Mouse (Mus musculus) MEL (cell line): ENCODE data around the gene Senp3. TPM values are rescaled to one million over a fixed set of nuclear protein-coding genes. Genes with fewer than 3 reads are reported as not detected.

Experiments used
- DNase-seq: peaks from one replicate; pipeline ENCODE4 v3.0.0; 2011; ENCODE audit warnings: low read depth, low spot score
- H3K27ac ChIP-seq: 2 replicates; pipeline ENCODE4 v1.5.1; 2012; ENCODE audit warnings: low read depth, mild to moderate bottlenecking, control low read depth, low read length, moderate library complexity; ENCODE audit not compliant: control insufficient read depth
- H3K27me3 ChIP-seq, 2 experiments: fragments of 150-350 bp in 1 of 2; sonication (generic) in 1 of 2; 2 replicates each; pipeline ENCODE4 v1.6.1; 2012; ENCODE audit warnings: low read length in 2 of 2, mild to moderate bottlenecking in 2 of 2, improper control_type of control experiment in 1 of 2, moderate library complexity in 1 of 2; ENCODE audit not compliant: insufficient read depth in 2 of 2, control insufficient read depth in 1 of 2
- H3K36me3 ChIP-seq, 2 experiments: 2 replicates each; pipeline ENCODE4 v1.6.1; 2012 to 2014; ENCODE audit warnings: low read length in 2 of 2, improper control_type of control experiment in 1 of 2, inconsistent platforms in 1 of 2, mild to moderate bottlenecking in 1 of 2; ENCODE audit not compliant: insufficient read depth in 2 of 2, control insufficient read depth in 1 of 2
- H3K4me1 ChIP-seq, 2 experiments: fragments of 150-350 bp in 1 of 2; sonication (generic) in 1 of 2; 2 replicates each; pipeline ENCODE4 v1.6.1; 2012; ENCODE audit warnings: low read length in 2 of 2, improper control_type of control experiment in 1 of 2, mild to moderate bottlenecking in 1 of 2; ENCODE audit not compliant: insufficient read depth in 2 of 2, control insufficient read depth in 1 of 2
- H3K4me3 ChIP-seq, 2 experiments: fragments of 150-350 bp in 1 of 2; sonication (generic) in 1 of 2; 2 replicates each; pipeline ENCODE4 v1.5.1; 2012; ENCODE audit warnings: low read depth in 2 of 2, low read length in 2 of 2, mild to moderate bottlenecking in 2 of 2, moderate library complexity in 2 of 2, control low read depth in 1 of 2, improper control_type of control experiment in 1 of 2; ENCODE audit not compliant: control insufficient read depth in 1 of 2, insufficient read depth in 1 of 2
- H3K79me2 ChIP-seq: 2 replicates; pipeline ENCODE4 v1.6.1; 2012; ENCODE audit warnings: mild to moderate bottlenecking, low read length, moderate library complexity; ENCODE audit not compliant: control insufficient read depth, poor library complexity, insufficient read depth
- H3K9ac ChIP-seq: 2 replicates; pipeline ENCODE4 v1.6.1; 2012; ENCODE audit warnings: low read depth, mild to moderate bottlenecking, control low read depth, low read length, moderate library complexity; ENCODE audit not compliant: control insufficient read depth, poor library complexity, severe bottlenecking
- H3K9me3 ChIP-seq: fragments of 150-350 bp; sonication (generic); replicated peaks from 2 replicates; pipeline ENCODE4 v1.6.1; 2012; ENCODE audit warnings: mild to moderate bottlenecking, low read length, improper control_type of control experiment, moderate library complexity; ENCODE audit not compliant: insufficient read depth
- BHLHE40 ChIP-seq: IDR thresholded peaks from 2 replicates; pipeline ENCODE4 v1.6.1; 2012; ENCODE audit warnings: low read depth, mild to moderate bottlenecking, inconsistent platforms, low read length, improper control_type of control experiment, borderline replicate concordance
- CTCF ChIP-seq, 3 experiments: IDR thresholded peaks in 2 of 3; conservative IDR thresholded peaks in 1 of 3; 2 replicates each; pipeline ENCODE4 v1.5.1; 2011 to 2012; ENCODE audit warnings: low read length in 3 of 3, low read depth in 2 of 3, mild to moderate bottlenecking in 2 of 3, improper control_type of control experiment in 1 of 3, inconsistent platforms in 1 of 3, mixed read lengths in 1 of 3, moderate library complexity in 1 of 3; ENCODE audit not compliant: control insufficient read depth in 1 of 3, insufficient read depth in 1 of 3, poor library complexity in 1 of 3, severe bottlenecking in 1 of 3
- E2F4 ChIP-seq: IDR thresholded peaks from 2 replicates; pipeline ENCODE4 v1.6.1; 2011; ENCODE audit warnings: low read depth, low read length, improper control_type of control experiment, borderline replicate concordance
- EP300 ChIP-seq, 2 experiments: IDR thresholded peaks; 2 replicates each; pipeline ENCODE4 v1.6.1; 2011; ENCODE audit warnings: improper control_type of control experiment in 2 of 2, low read length in 2 of 2, low read depth in 1 of 2, mild to moderate bottlenecking in 1 of 2
- ETS1 ChIP-seq: IDR thresholded peaks from 2 replicates; pipeline ENCODE4 v1.6.1; 2012; ENCODE audit warnings: low read depth, mild to moderate bottlenecking, inconsistent platforms, low read length, improper control_type of control experiment, moderate library complexity
- GABPA ChIP-seq: IDR thresholded peaks from 2 replicates; pipeline ENCODE4 v1.6.1; 2012; ENCODE audit warnings: low read depth, mild to moderate bottlenecking, inconsistent platforms, low read length, improper control_type of control experiment, moderate library complexity
- GATA1 ChIP-seq: IDR thresholded peaks from 2 replicates; pipeline ENCODE4 v1.6.1; 2011; ENCODE audit warnings: low read depth, low read length, improper control_type of control experiment
- HCFC1 ChIP-seq: IDR thresholded peaks from 2 replicates; pipeline ENCODE4 v1.6.1; 2012; ENCODE audit warnings: low read depth, mild to moderate bottlenecking, inconsistent platforms, low read length, improper control_type of control experiment, moderate library complexity
- JUND ChIP-seq: IDR thresholded peaks from 2 replicates; pipeline ENCODE4 v1.6.1; 2011; ENCODE audit warnings: low read depth, mild to moderate bottlenecking, improper control_type of control experiment, low read length
- MAFK ChIP-seq: IDR thresholded peaks from 2 replicates; pipeline ENCODE4 v1.6.1; 2011; ENCODE audit warnings: low read depth, mild to moderate bottlenecking, low read length, improper control_type of control experiment, borderline replicate concordance
- MAX ChIP-seq: IDR thresholded peaks from 2 replicates; pipeline ENCODE4 v1.6.1; 2011; ENCODE audit warnings: low read length, improper control_type of control experiment
- MAZ ChIP-seq: IDR thresholded peaks from 2 replicates; pipeline ENCODE4 v1.6.1; 2012; ENCODE audit warnings: low read depth, mild to moderate bottlenecking, inconsistent platforms, low read length, improper control_type of control experiment
- MEF2A ChIP-seq: IDR thresholded peaks from 2 replicates; pipeline ENCODE4 v1.6.1; 2014; ENCODE audit warnings: low read depth, mild to moderate bottlenecking, inconsistent platforms, low read length, improper control_type of control experiment; ENCODE audit not compliant: poor library complexity, insufficient replicate concordance, severe bottlenecking; ENCODE audit errors: extremely low read depth
- MYB ChIP-seq: IDR thresholded peaks from 2 replicates; pipeline ENCODE4 v1.6.1; 2011; ENCODE audit warnings: mild to moderate bottlenecking, low read depth, low read length, improper control_type of control experiment
- MYC ChIP-seq: IDR thresholded peaks from 2 replicates; pipeline ENCODE4 v1.6.1; 2011; ENCODE audit warnings: low read depth, mild to moderate bottlenecking, low read length, improper control_type of control experiment, moderate library complexity
- NELFE ChIP-seq: IDR thresholded peaks from 2 replicates; pipeline ENCODE4 v1.6.1; 2011; ENCODE audit warnings: low read depth, low read length, improper control_type of control experiment
- NRF1 ChIP-seq: IDR thresholded peaks from 2 replicates; pipeline ENCODE4 v1.6.1; 2014; ENCODE audit warnings: low read depth, mild to moderate bottlenecking, inconsistent platforms, low read length, improper control_type of control experiment, moderate library complexity; ENCODE audit not compliant: poor library complexity, insufficient read depth, severe bottlenecking
- RCOR1 ChIP-seq: IDR thresholded peaks from 2 replicates; pipeline ENCODE4 v1.6.1; 2012; ENCODE audit warnings: low read depth, mild to moderate bottlenecking, inconsistent platforms, low read length, improper control_type of control experiment
- SIN3A ChIP-seq: IDR thresholded peaks from 2 replicates; pipeline ENCODE4 v1.6.1; 2012; ENCODE audit warnings: low read length, improper control_type of control experiment, inconsistent platforms
- SMC3 ChIP-seq: IDR thresholded peaks from 2 replicates; pipeline ENCODE4 v1.6.1; 2011; ENCODE audit warnings: low read depth, low read length, improper control_type of control experiment
- TAL1 ChIP-seq: IDR thresholded peaks from 2 replicates; pipeline ENCODE4 v1.6.1; 2012; ENCODE audit warnings: mild to moderate bottlenecking, inconsistent platforms, low read length, moderate library complexity, mixed read lengths
- TBP ChIP-seq: IDR thresholded peaks from 2 replicates; pipeline ENCODE4 v1.8.0; 2011; ENCODE audit warnings: low read depth, low read length, improper control_type of control experiment
- TCF12 ChIP-seq: IDR thresholded peaks from 2 replicates; pipeline ENCODE4 v1.6.1; 2014; ENCODE audit warnings: low read depth, mild to moderate bottlenecking, inconsistent platforms, low read length, improper control_type of control experiment, moderate library complexity
- UBTF ChIP-seq: IDR thresholded peaks from 2 replicates; pipeline ENCODE4 v1.6.1; 2012; ENCODE audit warnings: low read depth, mild to moderate bottlenecking, inconsistent platforms, low read length, improper control_type of control experiment, moderate library complexity, borderline replicate concordance; ENCODE audit not compliant: insufficient read depth
- USF1 ChIP-seq: IDR thresholded peaks from 2 replicates; pipeline ENCODE4 v1.6.1; 2014; ENCODE audit warnings: low read depth, mild to moderate bottlenecking, inconsistent platforms, low read length, improper control_type of control experiment, moderate library complexity
- USF2 ChIP-seq, 2 experiments: IDR thresholded peaks; 2 replicates each; pipeline ENCODE4 v1.6.1; 2011 to 2012; ENCODE audit warnings: improper control_type of control experiment in 2 of 2, low read length in 2 of 2, borderline replicate concordance in 1 of 2, inconsistent platforms in 1 of 2, low read depth in 1 of 2, mild to moderate bottlenecking in 1 of 2; ENCODE audit not compliant: insufficient read depth in 1 of 2
- ZC3H11A ChIP-seq: IDR thresholded peaks from 2 replicates; pipeline ENCODE4 v1.6.1; 2012; ENCODE audit warnings: low read depth, mild to moderate bottlenecking, inconsistent platforms, low read length, improper control_type of control experiment
- ZMIZ1 ChIP-seq: IDR thresholded peaks from 2 replicates; pipeline ENCODE4 v1.6.1; 2012; ENCODE audit warnings: low read depth, mild to moderate bottlenecking, inconsistent platforms, low read length, improper control_type of control experiment, moderate library complexity
- ZNF384 ChIP-seq: IDR thresholded peaks from 2 replicates; pipeline ENCODE4 v1.6.1; 2012; ENCODE audit warnings: low read depth, mild to moderate bottlenecking, inconsistent platforms, low read length, improper control_type of control experiment
- polyA plus RNA-seq, 2 experiments: library from polyadenylated mRNA; stranded (reverse) in 1 of 2; unstranded in 1 of 2; fragments of >175 nt in 1 of 2; fragments of >200 nt in 1 of 2; gene quantifications; 2 replicates each; pipeline versions ENCODE4 v1.2.1 to v1.2.4; 2012; ENCODE audit warnings: low replicate concordance in 2 of 2, low read depth in 1 of 2; ENCODE audit not compliant: insufficient read length in 2 of 2, insufficient read depth in 1 of 2, missing spikeins in 1 of 2
- total RNA-seq: library from RNA; depleted of rRNA; stranded (reverse); fragments of 300-350 nt; gene quantifications from 2 replicates; pipeline ENCODE4 v1.2.3, GENCODE M21; 2012

Gene Senp3
- total and polyA plus RNA-seq, 3 experiments: 147 to 890 (median 171) TPM

GRCm38 (mm10) chr11:69685526-69686148 is 3.8 kb upstream of the Senp3 start, which contains the start of gene Tnfsf13:
Tnfsf13 (minus strand) TSS chr11:69685784.
- peaks cover 12% of the 10 kb centered on the region for H3K79me2 ChIP-seq
- H3K4me3 ChIP-seq: no peak within 1 kb of the TSS
- TF ChIP-seq UBTF (no peak), EP300 (IDR thresholded peaks at IDR 0.05; ENCODE audit: low read depth in 1 of 2, low read length in 2 of 2) (no peak), E2F4 (no peak), ZC3H11A (no peak), JUND (no peak), TBP (no peak), MEF2A (no peak), SIN3A (no peak), BHLHE40 (no peak), ZNF384 (no peak), CTCF (IDR thresholded peaks at IDR 0.05 in 2 of 3, conservative IDR thresholded peaks at IDR 0.05 in 1 of 3; ENCODE audit: control insufficient read depth in 1 of 3, insufficient read depth in 1 of 3, low read depth in 2 of 3, low read length in 3 of 3, poor library complexity in 1 of 3, severe bottlenecking in 1 of 3) (no peak), MAZ (no peak), SMC3 (no peak), ZMIZ1 (no peak), MYC (no peak), MAX (no peak), HCFC1 (no peak)
- H3K27ac ChIP-seq: no peak within 1 kb of the TSS
- peaks cover 0 to 7% of the 10 kb centered on the region in 2 experiments; a peak in 2 of 4 replicates for H3K36me3 ChIP-seq
- peak within 1 kb of the TSS; percentile 9; the same call in 1 of the 2 replicates for H3K9ac ChIP-seq
- DNase-seq: peak; percentile 52
- peaks cover 3 to 9% of the 10 kb centered on the region in 2 experiments; a peak in 3 of 4 replicates for H3K4me1 ChIP-seq
- H3K9me3 ChIP-seq: no peaks in the 10 kb centered on the region
- H3K27me3 ChIP-seq: no peaks in the 10 kb centered on the region

GRCm38 (mm10) chr11:69684936-69685335 is 3.1 kb upstream of the Senp3 start:
- TF ChIP-seq UBTF (no peak), HCFC1 (no peak), GATA1 (no peak), MAFK (no peak), TCF12 (no peak), EP300 (IDR thresholded peaks at IDR 0.05; ENCODE audit: low read depth in 1 of 2, low read length in 2 of 2) (no peak), NELFE (no peak), NRF1 (no peak), GABPA (no peak), USF2 (IDR thresholded peaks at IDR 0.05; ENCODE audit: borderline replicate concordance in 1 of 2, insufficient read depth in 1 of 2, low read depth in 1 of 2, low read length in 2 of 2) (no peak), USF1 (no peak), RCOR1 (no peak), ZMIZ1 (no peak), ZC3H11A (no peak), MYC (no peak), MYB (no peak), ETS1 (no peak), TAL1 (no peak)
- Histone ChIP-seq H3K4me3 (no peak overlapping the region), H3K79me2 (peaks cover 20% of the 10 kb centered on the region), H3K27me3 (no peaks in the 10 kb centered on the region), H3K4me1 (peaks cover 4 to 12% of the 10 kb centered on the region in 2 experiments; a peak in 3 of 4 replicates), H3K9me3 (no peaks in the 10 kb centered on the region), H3K27ac (no peak overlapping the region), H3K36me3 (peaks cover 0 to 11% of the 10 kb centered on the region in 2 experiments; a peak in 2 of 4 replicates), H3K9ac (no peak overlapping the region)
- DNase-seq: no peak
